Mouse (Mus musculus) lung, postnatal 0 days (tissue): ENCODE results near the gene Phactr1. TPM values are rescaled to one million over a fixed set of nuclear protein-coding genes. Genes with fewer than 3 reads are reported as not detected.

ENCODE experiments used
- ATAC-seq: fragments of 200-750 bp; cut with Nextera tagmentation; 2 replicates; pipeline ENCODE4 v1.8.0; 2017; ENCODE audit warnings: moderate library complexity
- DNase-seq: peaks from one replicate; pipeline ENCODE4 v3.0.0-alpha.2; 2016; ENCODE audit warnings: low spot score
- H3K27ac ChIP-seq: fragments of 300-500 bp; sonication (generic); 2 replicates; pipeline ENCODE4 v1.5.1; 2014; ENCODE audit warnings: antibody characterized with exemption, mild to moderate bottlenecking, low read length, mixed read lengths
- H3K27me3 ChIP-seq: fragments of 300-500 bp; sonication (generic); replicated peaks from 2 replicates; pipeline ENCODE4 v1.6.1; 2014; ENCODE audit warnings: low read length, mixed read lengths; ENCODE audit not compliant: insufficient read depth
- H3K36me3 ChIP-seq: fragments of 300-500 bp; sonication (generic); 2 replicates; pipeline ENCODE4 v1.6.1; 2014; ENCODE audit warnings: low read length, mixed read lengths; ENCODE audit not compliant: insufficient read depth
- H3K4me1 ChIP-seq: fragments of 300-500 bp; sonication (generic); 2 replicates; pipeline ENCODE4 v1.6.1; 2014; ENCODE audit warnings: antibody characterized with exemption, low read depth, low read length, mixed read lengths; ENCODE audit not compliant: insufficient read depth
- H3K4me2 ChIP-seq: fragments of 300-500 bp; sonication (generic); replicated peaks from 2 replicates; pipeline ENCODE4 v1.6.1; 2014; ENCODE audit warnings: low read depth, mild to moderate bottlenecking, low read length, moderate library complexity, mixed read lengths
- H3K4me3 ChIP-seq: fragments of 300-500 bp; sonication (generic); 2 replicates; pipeline ENCODE4 v1.5.1; 2014; ENCODE audit warnings: low read depth, low read length
- H3K9ac ChIP-seq: fragments of 300-500 bp; sonication (generic); replicated peaks from 2 replicates; pipeline ENCODE4 v1.6.1; 2014; ENCODE audit warnings: low read depth, mild to moderate bottlenecking
- H3K9me3 ChIP-seq: fragments of 300-500 bp; sonication (generic); 2 replicates; pipeline ENCODE4 v1.6.1; 2016; ENCODE audit warnings: low read length, mixed read lengths
- CTCF ChIP-seq: IDR thresholded peaks from 2 replicates; pipeline ENCODE4 v1.5.1; 2016; ENCODE audit warnings: antibody characterized with exemption, mild to moderate bottlenecking
- EP300 ChIP-seq: IDR thresholded peaks from 2 replicates; pipeline ENCODE4 v1.6.1; 2016; ENCODE audit warnings: antibody characterized with exemption, mild to moderate bottlenecking, control low read depth
- WGBS: fragments of 180-500 bp; shearing (Covaris S2); extraction: QIAGEN DNeasy Blood & Tissue Kit; methylation state at CpG from one replicate; pipeline ENCODE4 v1.1.7; 2014; 5-methylcytosine and 5-hydroxymethylcytosine counted together
- polyA plus RNA-seq: library from polyadenylated mRNA; unstranded; fragments of >200 nt; fragmentation: Nextera tagmentation; extraction: Ambion mirVana; gene quantifications from 2 replicates; pipeline ENCODE4 v1.2.1, GENCODE M21; 2015

The Phactr1 gene
- polyA plus RNA-seq, 1 experiment from 2014 or later = 31.4 TPM

DNA sequence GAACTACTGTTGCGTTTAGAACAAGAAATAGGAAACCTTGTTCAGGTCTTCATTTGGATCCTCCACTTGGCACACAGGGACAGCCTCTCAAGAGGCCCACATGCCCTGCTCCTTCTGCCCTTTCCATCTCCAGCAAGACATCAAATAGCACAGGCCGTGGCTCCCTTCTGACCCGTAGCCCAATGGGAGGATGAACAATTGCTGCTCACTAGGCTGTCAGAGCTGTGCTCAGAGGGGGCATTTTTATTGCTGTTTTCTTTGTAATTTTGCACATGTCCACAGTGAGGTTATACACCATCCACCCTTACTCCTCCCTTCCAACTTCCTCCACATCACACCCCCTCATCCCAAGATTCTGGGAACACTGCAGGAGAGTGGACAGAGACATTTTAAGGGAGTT, 269.6 kb downstream of the Phactr1 start:
- WGBS = 87% methylated on average over 3 of the region's 3 CpGs
- Histone ChIP-seq H3K27me3 (no peaks in the 10 kb centered on the region), H3K27ac (no peak overlapping the region), H3K4me2 (no peak overlapping the region), H3K36me3 (no peaks in the 10 kb centered on the region), H3K9ac (no peak overlapping the region), H3K9me3 (no peaks in the 10 kb centered on the region), H3K4me1 (no peaks in the 10 kb centered on the region), H3K4me3 (no peak overlapping the region)
- no peak for DNase-seq
- ATAC-seq = no peak
- TF ChIP-seq CTCF (no peak), EP300 (no peak)

DNA sequence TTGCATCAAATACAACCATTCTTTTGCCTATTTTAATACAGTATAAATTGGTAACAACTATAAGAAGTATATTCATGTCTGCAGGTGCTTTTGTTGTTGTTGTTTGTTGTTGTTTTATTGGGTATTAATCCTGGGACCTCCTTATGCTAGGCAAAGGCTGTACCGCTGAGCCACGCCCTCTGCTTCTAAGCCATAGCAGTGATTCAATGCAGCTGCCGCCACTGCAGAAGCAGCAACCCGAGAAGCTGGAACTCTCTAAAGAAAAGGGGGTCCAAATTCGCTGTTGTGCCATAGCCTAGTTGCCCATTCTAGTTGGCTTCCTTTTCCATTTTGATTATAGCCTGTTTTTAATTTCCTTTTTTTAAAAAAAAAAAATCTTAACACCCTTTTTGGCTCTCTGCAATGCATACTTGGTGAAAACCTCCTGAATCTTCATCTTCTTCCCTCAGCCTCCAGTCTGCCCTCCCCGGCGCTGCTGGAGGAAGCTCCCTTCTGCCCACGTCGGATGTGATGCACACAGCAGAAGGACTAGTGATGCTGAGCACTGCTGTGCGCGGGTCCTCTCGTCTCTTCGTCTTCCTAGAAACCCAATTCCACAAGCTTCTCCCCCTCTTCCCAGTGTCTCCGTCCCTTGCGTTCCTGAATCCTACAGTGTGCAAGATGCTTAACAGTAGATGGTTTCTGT, 271.8 kb downstream of the Phactr1 start:
- H3K9me3 ChIP-seq = no peaks in the 10 kb centered on the region
- TF ChIP-seq CTCF (no peak), EP300 (no peak)
- H3K9ac ChIP-seq = no peak overlapping the region
- H3K4me1 ChIP-seq = no peaks in the 10 kb centered on the region
- ATAC-seq = no peak
- H3K4me3 ChIP-seq = no peak overlapping the region
- no peaks in the 10 kb centered on the region for H3K27me3 ChIP-seq
- WGBS = 74% methylated on average over 15 of the region's 15 CpGs
- no peaks in the 10 kb centered on the region; the same call in 1 of the 2 replicates for H3K36me3 ChIP-seq
- DNase-seq = no peak
- no peak overlapping the region for H3K27ac ChIP-seq
- H3K4me2 ChIP-seq = no peak overlapping the region

DNA sequence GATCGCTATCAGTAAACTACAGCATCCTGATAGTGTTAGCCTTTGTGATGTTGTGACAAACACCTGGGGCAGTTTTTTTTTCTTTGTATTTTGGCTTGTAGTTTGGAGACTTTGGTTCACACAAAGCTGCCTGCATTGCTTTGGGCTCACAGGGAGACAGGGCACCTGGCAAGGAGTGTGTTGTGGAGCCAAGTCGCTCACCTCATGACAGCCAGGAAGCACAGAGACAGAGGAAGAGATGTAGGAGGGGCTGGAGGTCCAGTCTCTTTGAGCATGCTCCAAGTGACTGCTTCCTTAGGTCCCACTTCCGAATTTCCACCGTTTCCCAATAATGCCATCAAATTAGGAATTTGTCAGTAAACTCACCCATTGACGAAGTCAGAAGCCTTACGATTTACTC, 272.6 kb downstream of the Phactr1 start:
- ATAC-seq (no peak), DNase-seq (no peak)
- WGBS = 87% methylated on average over 6 of the region's 6 CpGs
- no peak overlapping the region for H3K4me3 ChIP-seq
- H3K27me3 ChIP-seq = no peaks in the 10 kb centered on the region
- TF ChIP-seq CTCF (no peak), EP300 (no peak)
- no peaks in the 10 kb centered on the region; the same call in 1 of the 2 replicates for H3K36me3 ChIP-seq
- no peak overlapping the region for H3K27ac ChIP-seq
- H3K4me1 ChIP-seq = no peaks in the 10 kb centered on the region
- H3K9ac ChIP-seq = no peak overlapping the region
- H3K9me3 ChIP-seq = no peaks in the 10 kb centered on the region
- no peak overlapping the region for H3K4me2 ChIP-seq

DNA sequence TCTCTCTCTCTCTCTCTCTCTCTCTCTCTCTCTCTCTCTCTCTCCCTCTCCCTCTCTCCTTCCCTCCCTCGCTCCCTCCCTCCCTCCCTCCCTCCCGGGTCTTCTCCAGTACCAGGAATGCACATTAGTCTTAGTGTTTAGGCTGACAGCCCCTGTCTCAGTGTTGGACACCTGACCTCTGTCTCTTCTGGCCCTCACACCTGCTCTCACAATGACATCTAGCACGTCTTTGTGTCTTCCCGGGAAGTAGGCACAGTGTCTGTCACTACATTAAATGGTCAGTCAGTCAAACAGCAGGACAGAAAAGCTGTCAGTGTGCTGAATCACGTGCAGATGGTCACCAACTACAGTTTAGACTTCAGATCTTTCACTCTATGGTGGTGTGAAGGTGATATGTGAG, 273.7 kb downstream of the Phactr1 start:
- TF ChIP-seq CTCF (no peak), EP300 (no peak)
- no peaks in the 10 kb centered on the region for H3K4me1 ChIP-seq
- WGBS = 62% methylated on average over 5 of the region's 5 CpGs

DNA sequence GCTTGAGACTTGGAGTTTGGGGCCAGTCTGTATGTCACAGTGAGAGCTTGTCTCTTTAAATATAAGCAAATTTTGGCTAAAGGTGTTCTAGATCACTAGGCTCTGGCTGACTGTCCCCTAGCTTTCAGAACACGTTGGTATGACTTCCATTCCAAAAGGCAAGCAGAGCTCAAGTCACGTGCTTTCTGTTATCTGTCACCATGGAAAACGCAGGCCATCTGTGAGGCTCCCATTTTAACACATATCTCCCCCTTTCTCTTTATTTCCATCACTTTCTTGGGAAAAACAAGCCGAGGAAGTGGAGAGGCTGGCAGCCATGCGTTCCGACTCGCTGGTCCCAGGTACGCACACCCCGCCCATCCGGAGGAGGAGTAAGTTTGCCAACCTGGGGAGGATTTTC, 275.9 kb downstream of the Phactr1 start:
- Histone ChIP-seq H3K4me2 (no peak overlapping the region), H3K4me1 (no peaks in the 10 kb centered on the region), H3K4me3 (no peak overlapping the region), H3K9me3 (no peaks in the 10 kb centered on the region), H3K9ac (no peak overlapping the region), H3K27ac (no peak overlapping the region), H3K36me3 (no peaks in the 10 kb centered on the region; the same call in 1 of the 2 replicates), H3K27me3 (no peaks in the 10 kb centered on the region)
- WGBS = 76% methylated on average over 10 of the region's 10 CpGs
- DNase-seq (no peak), ATAC-seq (no peak)
- TF ChIP-seq CTCF (no peak), EP300 (no peak)

More for the DNA sequence above, 273.7 kb downstream of the Phactr1 start:
- Histone ChIP-seq H3K9me3 (no peaks in the 10 kb centered on the region), H3K27ac (no peak overlapping the region), H3K36me3 (no peaks in the 10 kb centered on the region; the same call in 1 of the 2 replicates), H3K9ac (no peak overlapping the region), H3K27me3 (no peaks in the 10 kb centered on the region), H3K4me2 (no peak overlapping the region), H3K4me3 (no peak overlapping the region)
- DNase-seq = no peak
- ATAC-seq = no peak

DNA sequence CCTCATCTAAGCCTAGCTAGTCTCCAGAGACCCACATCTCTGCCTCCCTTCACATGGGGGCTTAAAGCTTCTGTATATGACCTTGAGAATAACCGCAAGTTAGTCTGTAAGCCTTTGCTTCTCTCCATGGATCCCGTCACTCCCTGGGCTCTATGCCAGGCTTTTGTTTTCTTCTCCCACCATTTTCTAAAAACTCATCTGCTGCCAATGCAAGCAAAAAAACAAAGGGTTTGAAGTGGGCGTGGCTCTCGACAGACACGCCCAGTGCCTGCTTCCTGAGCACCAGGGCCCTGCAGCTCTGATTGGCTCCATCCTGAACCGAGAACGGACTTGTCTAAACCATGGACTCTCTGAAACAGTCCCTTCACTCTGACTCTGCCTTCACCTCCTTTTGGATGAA, 277.4 kb downstream of the Phactr1 start:
- TF ChIP-seq CTCF = no peak
- TF ChIP-seq EP300 = no peak
- Histone ChIP-seq H3K4me1 (no peaks in the 10 kb centered on the region), H3K9me3 (no peaks in the 10 kb centered on the region), H3K9ac (no peak overlapping the region), H3K4me3 (no peak overlapping the region), H3K4me2 (no peak overlapping the region), H3K36me3 (no peaks in the 10 kb centered on the region; the same call in 1 of the 2 replicates), H3K27me3 (no peaks in the 10 kb centered on the region), H3K27ac (no peak overlapping the region)
- ATAC-seq (no peak), DNase-seq (peak; percentile 42)
- WGBS = 46% methylated on average over 7 of the region's 7 CpGs
